Mouse (Mus musculus) forebrain, postnatal 0 days (tissue): ENCODE measurements around the gene Adad2. TPM values are rescaled to one million over a fixed set of nuclear protein-coding genes. Genes with fewer than 3 reads are reported as not detected.

Experiments
- ATAC-seq: fragments of 200-750 bp; cut with Nextera tagmentation; 2 replicates; pipeline ENCODE4 v1.8.0; 2017; ENCODE audit warnings: mild to moderate bottlenecking, moderate library complexity
- DNase-seq: peaks from one replicate; pipeline ENCODE4 v3.0.0-alpha.2; 2015
- H3K27ac ChIP-seq: fragments of 300-500 bp; sonication (generic); 2 replicates; pipeline ENCODE4 v1.5.1; 2014; ENCODE audit warnings: low read depth, mild to moderate bottlenecking, antibody characterized with exemption, low read length, moderate library complexity, mixed read lengths
- H3K27me3 ChIP-seq: fragments of 300-500 bp; sonication (generic); 2 replicates; pipeline ENCODE4 v1.6.1; 2014; ENCODE audit warnings: mild to moderate bottlenecking, low read length, mixed read lengths; ENCODE audit not compliant: insufficient read depth
- H3K36me3 ChIP-seq: fragments of 300-500 bp; sonication (generic); 2 replicates; pipeline ENCODE4 v1.6.1; 2014; ENCODE audit warnings: mild to moderate bottlenecking, moderate library complexity; ENCODE audit not compliant: insufficient read depth
- H3K4me1 ChIP-seq: fragments of 300-500 bp; sonication (generic); 2 replicates; pipeline ENCODE4 v1.6.1; 2014; ENCODE audit warnings: antibody characterized with exemption; ENCODE audit not compliant: insufficient read depth
- H3K4me2 ChIP-seq: fragments of 300-500 bp; sonication (generic); 2 replicates; pipeline ENCODE4 v1.6.1; 2014; ENCODE audit warnings: low read depth, mild to moderate bottlenecking, moderate library complexity
- H3K4me3 ChIP-seq: fragments of 300-500 bp; sonication (generic); 2 replicates; pipeline ENCODE4 v1.5.1; 2014; ENCODE audit warnings: low read depth, low read length, mixed read lengths
- H3K9ac ChIP-seq: fragments of 300-500 bp; sonication (generic); 2 replicates; pipeline ENCODE4 v1.6.1; 2014; ENCODE audit warnings: mild to moderate bottlenecking
- H3K9me3 ChIP-seq: fragments of 300-500 bp; sonication (generic); 2 replicates; pipeline ENCODE4 v1.6.1; 2016; ENCODE audit warnings: low read length
- CTCF ChIP-seq: sonication (generic); IDR thresholded peaks from 2 replicates; pipeline ENCODE4 v1.5.1; 2016; ENCODE audit warnings: antibody characterized with exemption, control low read depth, low read depth
- WGBS: fragments of 180-500 bp; shearing (Covaris S2); extraction: QIAGEN DNeasy Blood & Tissue Kit; methylation state at CpG from one replicate; pipeline ENCODE4 v1.1.7; 2014; 5-methylcytosine and 5-hydroxymethylcytosine counted together
- polyA plus RNA-seq: library from polyadenylated mRNA; unstranded; fragments of >200 nt; fragmentation: Nextera tagmentation; extraction: Ambion mirVana; gene quantifications from 2 replicates; pipeline ENCODE4 v1.2.1, GENCODE M21; 2015
- total RNA-seq: library from RNA; depleted of rRNA; stranded (reverse); fragments of >200 nt; gene quantifications from 2 replicates; pipeline ENCODE4 v1.2.3, GENCODE M21; 2014

Gene Adad2
- total and polyA plus RNA-seq, 2 experiments from 2014 or later, result 0.16 TPM; not detected in 1

- Histone ChIP-seq H3K27me3 (no peaks in the 10 kb centered on the region), H3K27ac (no peak overlapping the region), H3K36me3 (no peaks in the 10 kb centered on the region), H3K4me3 (no peak overlapping the region), H3K4me1 (no peaks in the 10 kb centered on the region), H3K4me2 (no peak overlapping the region), H3K9me3 (no peaks in the 10 kb centered on the region), H3K9ac (no peak overlapping the region)
- WGBS, result 88% methylated on average over 8 of the region's 8 CpGs
- ATAC-seq (no peak), DNase-seq (no peak)
- no peak for TF ChIP-seq CTCF
These were observed 10.5 kb downstream of the Adad2 start for GRCm38 (mm10) chr8:119623061-119623460.

- DNase-seq (no peak), ATAC-seq (no peak)
- no peaks in the 10 kb centered on the region for H3K9me3 ChIP-seq
- no peak overlapping the region for H3K4me3 ChIP-seq
- H3K27ac ChIP-seq, result no peak overlapping the region
- H3K27me3 ChIP-seq, result no peaks in the 10 kb centered on the region
- no peak overlapping the region for H3K9ac ChIP-seq
- 93% methylated on average over 1 of the region's 1 CpGs for WGBS
- no peak for TF ChIP-seq CTCF
- H3K4me2 ChIP-seq, result no peak overlapping the region
- H3K36me3 ChIP-seq, result no peaks in the 10 kb centered on the region
- no peaks in the 10 kb centered on the region for H3K4me1 ChIP-seq
These were observed 11.2 kb downstream of the Adad2 start for GRCm38 (mm10) chr8:119623744-119624143.

- H3K36me3 ChIP-seq, result no peaks in the 10 kb centered on the region
- 89% methylated on average over 7 of the region's 7 CpGs for WGBS
- H3K4me1 ChIP-seq, result no peaks in the 10 kb centered on the region
- no peak overlapping the region for H3K4me3 ChIP-seq
- ATAC-seq (no peak), DNase-seq (no peak)
- H3K4me2 ChIP-seq, result no peak overlapping the region
- no peaks in the 10 kb centered on the region for H3K27me3 ChIP-seq
- H3K9me3 ChIP-seq, result no peaks in the 10 kb centered on the region
- no peak overlapping the region for H3K9ac ChIP-seq
- H3K27ac ChIP-seq, result no peak overlapping the region
- TF ChIP-seq CTCF, result no peak
These were observed 12.4 kb downstream of the Adad2 start for GRCm38 (mm10) chr8:119624916-119625315.

- ATAC-seq, result no peak
- no peaks in the 10 kb centered on the region for H3K36me3 ChIP-seq
- WGBS, result 83% methylated on average over 22 of the region's 22 CpGs
- H3K9me3 ChIP-seq, result no peaks in the 10 kb centered on the region
- no peak for DNase-seq
- no peak overlapping the region for H3K4me2 ChIP-seq
- no peak overlapping the region for H3K9ac ChIP-seq
- TF ChIP-seq CTCF, result no peak
- H3K27me3 ChIP-seq, result no peaks in the 10 kb centered on the region
- no peak overlapping the region for H3K4me3 ChIP-seq
- H3K4me1 ChIP-seq, result no peaks in the 10 kb centered on the region
- H3K27ac ChIP-seq, result no peak overlapping the region
These were observed 13.2 kb downstream of the Adad2 start for GRCm38 (mm10) chr8:119625788-119626187.

- no peaks in the 10 kb centered on the region for H3K4me1 ChIP-seq
- WGBS, result 80% methylated on average over 7 of the region's 7 CpGs
- no peak for TF ChIP-seq CTCF
- H3K9me3 ChIP-seq, result no peaks in the 10 kb centered on the region
- no peaks in the 10 kb centered on the region for H3K27me3 ChIP-seq
- DNase-seq (no peak), ATAC-seq (no peak)
- no peak overlapping the region for H3K27ac ChIP-seq
- no peak overlapping the region for H3K9ac ChIP-seq
- no peak overlapping the region for H3K4me3 ChIP-seq
- H3K4me2 ChIP-seq, result no peak overlapping the region
- no peaks in the 10 kb centered on the region for H3K36me3 ChIP-seq
These were observed 14.7 kb downstream of the Adad2 start for GRCm38 (mm10) chr8:119627199-119627598.

- Histone ChIP-seq H3K9ac (no peak overlapping the region), H3K4me3 (no peak overlapping the region), H3K27ac (no peak overlapping the region), H3K4me2 (no peak overlapping the region), H3K9me3 (no peaks in the 10 kb centered on the region), H3K36me3 (no peaks in the 10 kb centered on the region), H3K27me3 (no peaks in the 10 kb centered on the region), H3K4me1 (no peaks in the 10 kb centered on the region)
- no peak for ATAC-seq
- WGBS, result 55% methylated on average over 10 of the region's 10 CpGs
- TF ChIP-seq CTCF, result no peak
- no peak for DNase-seq
These were observed 15.2 kb downstream of the Adad2 start for GRCm38 (mm10) chr8:119627613-119628359.

- no peak overlapping the region for H3K27ac ChIP-seq
- peaks cover 11% of the 10 kb centered on the region for H3K27me3 ChIP-seq
- H3K36me3 ChIP-seq, result no peaks in the 10 kb centered on the region
- H3K4me3 ChIP-seq, result no peak overlapping the region
- no peak for TF ChIP-seq CTCF
- no peaks in the 10 kb centered on the region for H3K4me1 ChIP-seq
- H3K9me3 ChIP-seq, result no peaks in the 10 kb centered on the region
- H3K4me2 ChIP-seq, result no peak overlapping the region
- DNase-seq (no peak), ATAC-seq (no peak)
- no peak overlapping the region for H3K9ac ChIP-seq
- WGBS, result 58% methylated on average over 3 of the region's 3 CpGs
These were observed 18.3 kb downstream of the Adad2 start for GRCm38 (mm10) chr8:119630841-119631240.
